Mouse (Mus musculus): ENCODE results near the gene Slc25a27. TPM values are rescaled to one million over a fixed set of nuclear protein-coding genes. Genes with fewer than 3 reads are reported as not detected.

Slc25a27 gene
- polyA plus RNA-seq (2015; fragmentation: Nextera tagmentation; extraction: Ambion mirVana), result 2.9 and 3.2 TPM in 2 replicates

GRCm38 (mm10) chr17:43666576-43667289 is at the start of gene Slc25a27:
Gene Slc25a27, minus strand, starts transcription at chr17:43667214.
- Histone ChIP-seq H3K4me3 (ENCODE audit: low read depth, low read length) (peak within 1 kb of the TSS; percentile 76), H3K4me1 (replicated peaks; ENCODE audit: control insufficient read depth, insufficient read depth, low read length) (no peaks in the 10 kb centered on the region), H3K36me3 (ENCODE audit: control insufficient read depth, insufficient read depth) (no peaks in the 10 kb centered on the region), H3K27me3 (replicated peaks; ENCODE audit: control insufficient read depth, insufficient read depth, low read length) (no peaks in the 10 kb centered on the region), H3K27ac (ENCODE audit: low read depth, low read length) (no peak within 1 kb of the TSS), H3K4me2 (replicated peaks; ENCODE audit: low read depth) (peak within 1 kb of the TSS; percentile 97), H3K9me3 (ENCODE audit: control insufficient read depth) (no peaks in the 10 kb centered on the region), H3K9ac (ENCODE audit: low read depth, low read length) (peak within 1 kb of the TSS; percentile 53)
- peak; percentile 99 for ATAC-seq
- 1% methylated on average over 41 of the region's 41 CpGs for WGBS
- TF ChIP-seq CTCF (IDR thresholded peaks at IDR 0.05; ENCODE audit: low read depth), result peak; percentile 16; the same call in 1 of the 2 replicates

- Histone ChIP-seq H3K9me3 (ENCODE audit: control insufficient read depth) (no peaks in the 10 kb centered on the region), H3K4me3 (ENCODE audit: low read depth, low read length) (no peak overlapping the region), H3K4me2 (replicated peaks; ENCODE audit: low read depth) (no peak overlapping the region), H3K27me3 (replicated peaks; ENCODE audit: control insufficient read depth, insufficient read depth, low read length) (no peaks in the 10 kb centered on the region), H3K4me1 (replicated peaks; ENCODE audit: control insufficient read depth, insufficient read depth, low read length) (no peaks in the 10 kb centered on the region), H3K36me3 (ENCODE audit: control insufficient read depth, insufficient read depth) (no peaks in the 10 kb centered on the region), H3K27ac (ENCODE audit: low read depth, low read length) (no peak overlapping the region), H3K9ac (ENCODE audit: low read depth, low read length) (no peak overlapping the region)
- no peak for ATAC-seq
- TF ChIP-seq CTCF (IDR thresholded peaks at IDR 0.05; ENCODE audit: low read depth), result no peak
- 81% methylated on average over 7 of the region's 7 CpGs for WGBS
Observed at GRCm38 (mm10) chr17:43716601-43717000, 49.6 kb upstream of the Slc25a27 start.

GRCm38 (mm10) chr17:43714191-43714590 is 47.2 kb upstream of the Slc25a27 start:
- TF ChIP-seq CTCF (IDR thresholded peaks at IDR 0.05; ENCODE audit: low read depth), result no peak
- ATAC-seq, result no peak
- no peak overlapping the region for H3K27ac ChIP-seq (ENCODE audit: low read depth, low read length)
- 61% methylated on average over 3 of the region's 3 CpGs for WGBS
- no peak overlapping the region for H3K4me3 ChIP-seq (ENCODE audit: low read depth, low read length)
- no peaks in the 10 kb centered on the region for H3K36me3 ChIP-seq (ENCODE audit: control insufficient read depth, insufficient read depth)
- H3K9ac ChIP-seq (ENCODE audit: low read depth, low read length), result no peak overlapping the region
- H3K4me1 ChIP-seq (replicated peaks; ENCODE audit: control insufficient read depth, insufficient read depth, low read length), result no peaks in the 10 kb centered on the region
- no peaks in the 10 kb centered on the region for H3K27me3 ChIP-seq (replicated peaks; ENCODE audit: control insufficient read depth, insufficient read depth, low read length)
- H3K9me3 ChIP-seq (ENCODE audit: control insufficient read depth), result no peaks in the 10 kb centered on the region
- H3K4me2 ChIP-seq (replicated peaks; ENCODE audit: low read depth), result no peak overlapping the region

- no peaks in the 10 kb centered on the region for H3K9me3 ChIP-seq (ENCODE audit: control insufficient read depth)
- no peaks in the 10 kb centered on the region; the same call in 1 of the 2 replicates for H3K36me3 ChIP-seq (ENCODE audit: control insufficient read depth, insufficient read depth)
- H3K27ac ChIP-seq (ENCODE audit: low read depth, low read length), result no peak overlapping the region
- H3K4me3 ChIP-seq (ENCODE audit: low read depth, low read length), result no peak overlapping the region
- no peaks in the 10 kb centered on the region for H3K27me3 ChIP-seq (replicated peaks; ENCODE audit: control insufficient read depth, insufficient read depth, low read length)
- H3K9ac ChIP-seq (ENCODE audit: low read depth, low read length), result no peak overlapping the region
- no peak for TF ChIP-seq CTCF (IDR thresholded peaks at IDR 0.05; ENCODE audit: low read depth)
- WGBS, result 84% methylated on average over 7 of the region's 7 CpGs
- H3K4me2 ChIP-seq (replicated peaks; ENCODE audit: low read depth), result no peak overlapping the region
- no peak for ATAC-seq
- no peaks in the 10 kb centered on the region for H3K4me1 ChIP-seq (replicated peaks; ENCODE audit: control insufficient read depth, insufficient read depth, low read length)
Observed at GRCm38 (mm10) chr17:43711557-43712352, 44.7 kb upstream of the Slc25a27 start.

GRCm38 (mm10) chr17:43707254-43707653 is 40.2 kb upstream of the Slc25a27 start:
- no peak for ATAC-seq
- Histone ChIP-seq H3K4me1 (replicated peaks; ENCODE audit: control insufficient read depth, insufficient read depth, low read length) (no peaks in the 10 kb centered on the region), H3K9me3 (ENCODE audit: control insufficient read depth) (no peaks in the 10 kb centered on the region), H3K27ac (ENCODE audit: low read depth, low read length) (no peak overlapping the region), H3K9ac (ENCODE audit: low read depth, low read length) (no peak overlapping the region), H3K36me3 (ENCODE audit: control insufficient read depth, insufficient read depth) (no peaks in the 10 kb centered on the region; the same call in 1 of the 2 replicates), H3K27me3 (replicated peaks; ENCODE audit: control insufficient read depth, insufficient read depth, low read length) (no peaks in the 10 kb centered on the region), H3K4me3 (ENCODE audit: low read depth, low read length) (no peak overlapping the region), H3K4me2 (replicated peaks; ENCODE audit: low read depth) (no peak overlapping the region)
- WGBS, result 78% methylated on average over 3 of the region's 3 CpGs
- TF ChIP-seq CTCF (IDR thresholded peaks at IDR 0.05; ENCODE audit: low read depth), result peak; percentile 34; the same call in 1 of the 2 replicates

- WGBS, result 95% methylated on average over 3 of the region's 3 CpGs
- no peak overlapping the region for H3K9ac ChIP-seq (ENCODE audit: low read depth, low read length)
- H3K4me3 ChIP-seq (ENCODE audit: low read depth, low read length), result no peak overlapping the region
- TF ChIP-seq CTCF (IDR thresholded peaks at IDR 0.05; ENCODE audit: low read depth), result no peak
- H3K27ac ChIP-seq (ENCODE audit: low read depth, low read length), result no peak overlapping the region
- no peaks in the 10 kb centered on the region for H3K27me3 ChIP-seq (replicated peaks; ENCODE audit: control insufficient read depth, insufficient read depth, low read length)
- ATAC-seq, result no peak
- no peaks in the 10 kb centered on the region for H3K4me1 ChIP-seq (replicated peaks; ENCODE audit: control insufficient read depth, insufficient read depth, low read length)
- H3K36me3 ChIP-seq (ENCODE audit: control insufficient read depth, insufficient read depth), result no peaks in the 10 kb centered on the region; the same call in 1 of the 2 replicates
- H3K9me3 ChIP-seq (ENCODE audit: control insufficient read depth), result no peaks in the 10 kb centered on the region
- no peak overlapping the region for H3K4me2 ChIP-seq (replicated peaks; ENCODE audit: low read depth)
Observed at GRCm38 (mm10) chr17:43706749-43707148, 39.7 kb upstream of the Slc25a27 start.

Data from intestine, postnatal 0 days (tissue).